Mouse (Mus musculus): Measurements from ENCODE around the gene Spag16. TPM values are rescaled to one million over a fixed set of nuclear protein-coding genes. Genes with fewer than 3 reads are reported as not detected.

Gene Spag16
- polyA plus RNA-seq, 1 experiment from 2014 or later: 2.2 TPM

DNA sequence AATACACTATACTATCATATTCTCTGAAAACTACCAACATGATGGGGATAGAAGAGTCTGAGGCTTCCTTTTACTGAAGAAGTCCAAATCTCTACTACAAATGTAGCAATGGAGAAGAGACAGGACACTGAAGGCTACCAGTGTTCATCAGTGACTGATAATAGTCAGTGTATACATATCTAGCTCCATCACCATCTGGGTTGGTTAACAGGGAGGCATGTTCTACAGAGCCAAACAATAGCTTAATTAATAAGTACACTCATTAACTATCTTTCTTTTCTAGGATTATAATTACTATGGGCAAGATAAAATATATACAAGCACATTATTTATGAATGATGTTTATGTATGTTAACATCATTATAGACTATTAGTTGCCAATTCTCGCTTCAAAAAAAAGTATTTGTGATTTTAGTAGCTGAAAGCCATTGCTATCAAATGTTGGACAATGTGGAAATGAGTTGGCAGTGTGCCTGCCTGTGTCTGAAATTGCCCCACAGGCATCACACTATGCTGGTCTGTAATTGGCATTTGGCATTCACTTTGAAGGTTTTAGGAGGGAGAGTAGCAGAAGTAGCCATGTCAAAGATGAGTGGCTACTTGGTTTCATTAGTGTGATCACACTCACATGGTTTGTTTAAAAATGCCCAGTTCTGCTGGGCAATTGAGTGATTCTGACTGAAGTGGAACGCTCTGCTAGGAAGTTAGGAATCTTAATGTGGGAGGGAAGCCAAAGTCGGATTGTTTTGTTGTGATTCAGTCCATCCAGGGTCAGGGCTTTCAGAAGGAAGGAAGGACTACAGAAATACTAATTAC is 338.8 kb downstream of the Spag16 start:
- ATAC-seq (ENCODE audit: low FRiP score, low TSS enrichment): no peak
- peak; percentile 51 for DNase-seq
- no peak overlapping the region for H3K4me3 ChIP-seq (replicated peaks; ENCODE audit: low read depth, low read length)
- H3K4me2 ChIP-seq (ENCODE audit: low read length): no peak overlapping the region
- H3K4me1 ChIP-seq (ENCODE audit: control insufficient read depth, insufficient read depth, low read length): no peaks in the 10 kb centered on the region
- H3K36me3 ChIP-seq (ENCODE audit: control insufficient read depth, insufficient read depth, low read length): no peaks in the 10 kb centered on the region
- no peak overlapping the region for H3K27ac ChIP-seq (replicated peaks; ENCODE audit: low read depth, low read length)
- no peaks in the 10 kb centered on the region for H3K9me3 ChIP-seq (ENCODE audit: control insufficient read depth, low read length)
- WGBS: 64% methylated on average over 3 of the region's 3 CpGs
- no peaks in the 10 kb centered on the region for H3K27me3 ChIP-seq (ENCODE audit: control insufficient read depth, insufficient read depth, low read length)
- H3K9ac ChIP-seq (replicated peaks; ENCODE audit: low read length): no peak overlapping the region

DNA sequence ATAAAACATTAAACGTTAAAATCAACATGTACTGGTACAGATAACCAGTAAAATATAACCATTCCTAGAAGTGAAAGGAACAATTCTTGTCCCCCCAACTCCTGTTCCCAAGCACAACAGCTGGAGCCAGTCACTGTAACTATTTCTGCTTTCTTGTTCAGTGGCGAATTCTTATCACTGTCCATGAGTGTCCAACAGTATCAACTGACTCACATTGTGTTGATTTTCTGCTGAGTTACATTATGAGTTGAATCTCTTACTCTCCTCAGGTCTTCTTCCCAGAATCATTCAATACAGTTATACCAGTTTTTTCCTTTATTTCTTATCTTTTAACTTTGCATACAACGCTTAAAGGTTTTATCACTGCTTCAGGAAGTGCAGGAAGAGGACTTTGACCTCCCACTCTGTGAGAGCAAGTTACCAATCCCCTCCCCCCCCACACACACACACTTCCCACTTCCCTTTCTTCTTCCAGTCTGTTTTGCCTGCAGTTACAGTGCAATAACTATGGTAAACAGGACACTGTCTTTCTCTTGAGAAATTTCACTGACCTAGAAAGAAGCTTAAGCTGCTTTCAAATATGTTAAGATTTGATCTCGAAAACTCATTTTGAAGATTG is 353.5 kb downstream of the Spag16 start:
- 91% methylated on average over 4 of the region's 4 CpGs for WGBS
- Histone ChIP-seq H3K4me2 (ENCODE audit: low read length) (no peak overlapping the region), H3K4me3 (replicated peaks; ENCODE audit: low read depth, low read length) (no peak overlapping the region), H3K9me3 (ENCODE audit: control insufficient read depth, low read length) (no peaks in the 10 kb centered on the region), H3K4me1 (ENCODE audit: control insufficient read depth, insufficient read depth, low read length) (no peaks in the 10 kb centered on the region), H3K27ac (replicated peaks; ENCODE audit: low read depth, low read length) (no peak overlapping the region), H3K9ac (replicated peaks; ENCODE audit: low read length) (no peak overlapping the region), H3K36me3 (ENCODE audit: control insufficient read depth, insufficient read depth, low read length) (no peaks in the 10 kb centered on the region), H3K27me3 (ENCODE audit: control insufficient read depth, insufficient read depth, low read length) (no peaks in the 10 kb centered on the region)
- DNase-seq (no peak), ATAC-seq (ENCODE audit: low FRiP score, low TSS enrichment) (no peak)

- H3K27ac ChIP-seq (replicated peaks; ENCODE audit: low read depth, low read length): no peak overlapping the region
- DNase-seq (peak; percentile 12), ATAC-seq (ENCODE audit: low FRiP score, low TSS enrichment) (no peak)
- H3K4me2 ChIP-seq (ENCODE audit: low read length): no peak overlapping the region
- no peaks in the 10 kb centered on the region for H3K9me3 ChIP-seq (ENCODE audit: control insufficient read depth, low read length)
- no peak overlapping the region for H3K4me3 ChIP-seq (replicated peaks; ENCODE audit: low read depth, low read length)
- H3K4me1 ChIP-seq (ENCODE audit: control insufficient read depth, insufficient read depth, low read length): 0 out of 2 replicates have a peak, but pooled peaks cover 2% of the 10 kb centered on the region
- H3K9ac ChIP-seq (replicated peaks; ENCODE audit: low read length): no peak overlapping the region
- 55% methylated on average over 9 of the region's 9 CpGs for WGBS
- no peaks in the 10 kb centered on the region for H3K27me3 ChIP-seq (ENCODE audit: control insufficient read depth, insufficient read depth, low read length)
- no peaks in the 10 kb centered on the region for H3K36me3 ChIP-seq (ENCODE audit: control insufficient read depth, insufficient read depth, low read length)
These were observed 438.0 kb downstream of the Spag16 start for GRCm38 (mm10) chr1:70264815-70265214.

- no peaks in the 10 kb centered on the region for H3K27me3 ChIP-seq (ENCODE audit: control insufficient read depth, insufficient read depth, low read length)
- ATAC-seq (ENCODE audit: low FRiP score, low TSS enrichment) (no peak), DNase-seq (peak; percentile 39)
- no peaks in the 10 kb centered on the region for H3K36me3 ChIP-seq (ENCODE audit: control insufficient read depth, insufficient read depth, low read length)
- no peak overlapping the region for H3K9ac ChIP-seq (replicated peaks; ENCODE audit: low read length)
- no peak overlapping the region for H3K27ac ChIP-seq (replicated peaks; ENCODE audit: low read depth, low read length)
- H3K4me1 ChIP-seq (ENCODE audit: control insufficient read depth, insufficient read depth, low read length): 0 out of 2 replicates have a peak, but pooled peaks cover 2% of the 10 kb centered on the region
- no peak overlapping the region for H3K4me3 ChIP-seq (replicated peaks; ENCODE audit: low read depth, low read length)
- 64% methylated on average over 5 of the region's 5 CpGs for WGBS
- H3K9me3 ChIP-seq (ENCODE audit: control insufficient read depth, low read length): no peaks in the 10 kb centered on the region
- no peak overlapping the region for H3K4me2 ChIP-seq (ENCODE audit: low read length)
These were observed 439.2 kb downstream of the Spag16 start for GRCm38 (mm10) chr1:70265920-70266505.

DNA sequence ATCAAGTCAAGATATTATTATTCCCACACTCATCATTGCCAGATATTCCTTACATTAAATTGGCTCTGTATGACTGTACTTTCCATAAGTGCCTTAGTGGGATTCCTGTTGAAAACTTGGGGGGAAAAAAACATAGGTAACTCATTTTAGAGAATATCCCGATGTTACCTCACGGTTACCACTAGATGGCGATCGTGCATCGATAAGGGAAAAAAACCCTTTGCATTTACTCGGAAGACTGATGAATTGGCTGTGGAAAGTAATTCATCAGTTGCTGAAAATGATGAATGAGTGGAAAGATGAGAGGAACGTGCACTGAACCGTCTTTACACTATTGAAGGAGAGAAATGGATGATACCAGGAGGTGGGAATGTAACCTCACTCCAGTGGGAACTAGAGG is 443.4 kb downstream of the Spag16 start:
- H3K4me2 ChIP-seq (ENCODE audit: low read length): no peak overlapping the region
- 21% methylated on average over 8 of the region's 8 CpGs for WGBS
- ATAC-seq (ENCODE audit: low FRiP score, low TSS enrichment) (no peak), DNase-seq (peak; percentile 57)
- no peaks in the 10 kb centered on the region for H3K27me3 ChIP-seq (ENCODE audit: control insufficient read depth, insufficient read depth, low read length)
- no peak overlapping the region for H3K27ac ChIP-seq (replicated peaks; ENCODE audit: low read depth, low read length)
- H3K4me1 ChIP-seq (ENCODE audit: control insufficient read depth, insufficient read depth, low read length): 0 out of 2 replicates have a peak, but pooled peaks cover 2% of the 10 kb centered on the region
- no peak overlapping the region for H3K4me3 ChIP-seq (replicated peaks; ENCODE audit: low read depth, low read length)
- H3K9me3 ChIP-seq (ENCODE audit: control insufficient read depth, low read length): no peaks in the 10 kb centered on the region
- no peak overlapping the region for H3K9ac ChIP-seq (replicated peaks; ENCODE audit: low read length)
- H3K36me3 ChIP-seq (ENCODE audit: control insufficient read depth, insufficient read depth, low read length): no peaks in the 10 kb centered on the region

DNA sequence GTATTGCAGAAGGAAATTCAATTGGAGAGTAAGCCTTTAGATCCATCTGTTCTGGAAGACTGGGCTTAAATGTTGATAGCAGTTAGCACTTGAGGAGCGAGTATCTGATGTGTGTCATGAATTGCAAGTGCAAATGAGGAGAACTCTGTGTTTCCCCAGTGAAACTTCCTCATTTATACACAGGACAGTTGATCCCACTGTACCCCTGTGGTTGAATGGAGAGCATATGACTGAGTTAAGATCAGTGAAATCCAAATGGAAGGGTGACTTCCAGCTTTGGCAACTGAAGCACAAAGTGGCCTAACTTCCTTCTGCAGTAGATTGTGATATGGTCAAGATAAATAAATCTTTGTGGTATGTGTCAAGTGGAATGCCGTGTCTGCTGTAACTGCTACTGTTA is 446.0 kb downstream of the Spag16 start:
- DNase-seq: no peak
- H3K4me2 ChIP-seq (ENCODE audit: low read length): no peak overlapping the region
- no peak overlapping the region for H3K4me3 ChIP-seq (replicated peaks; ENCODE audit: low read depth, low read length)
- 88% methylated on average over 2 of the region's 2 CpGs for WGBS
- H3K9ac ChIP-seq (replicated peaks; ENCODE audit: low read length): no peak overlapping the region
- no peaks in the 10 kb centered on the region for H3K27me3 ChIP-seq (ENCODE audit: control insufficient read depth, insufficient read depth, low read length)
- no peak overlapping the region for H3K27ac ChIP-seq (replicated peaks; ENCODE audit: low read depth, low read length)
- H3K4me1 ChIP-seq (ENCODE audit: control insufficient read depth, insufficient read depth, low read length): no peaks in the 10 kb centered on the region
- H3K36me3 ChIP-seq (ENCODE audit: control insufficient read depth, insufficient read depth, low read length): no peaks in the 10 kb centered on the region
- ATAC-seq (ENCODE audit: low FRiP score, low TSS enrichment): no peak
- H3K9me3 ChIP-seq (ENCODE audit: control insufficient read depth, low read length): no peaks in the 10 kb centered on the region

DNA sequence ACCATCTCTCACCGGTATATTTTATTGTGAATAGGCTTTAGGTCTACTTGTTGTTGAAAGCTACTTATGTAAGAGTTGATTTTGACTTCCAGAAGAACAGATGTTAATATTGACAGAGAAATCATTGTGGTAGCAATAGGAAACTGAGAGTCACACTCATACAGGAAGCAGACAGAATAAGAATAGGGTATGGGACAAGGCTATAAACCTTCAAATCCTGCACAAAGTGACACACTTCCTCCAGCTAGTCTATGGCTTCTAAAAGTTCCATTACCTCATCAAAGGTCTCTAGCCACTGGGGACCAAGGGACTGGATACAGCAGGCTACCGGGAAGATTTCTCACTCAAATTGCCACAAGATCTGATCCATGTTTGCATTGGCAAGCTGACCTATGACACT is 452.5 kb downstream of the Spag16 start:
- 82% methylated on average over 2 of the region's 2 CpGs for WGBS
- Histone ChIP-seq H3K27ac (replicated peaks; ENCODE audit: low read depth, low read length) (no peak overlapping the region), H3K4me1 (ENCODE audit: control insufficient read depth, insufficient read depth, low read length) (no peaks in the 10 kb centered on the region), H3K4me3 (replicated peaks; ENCODE audit: low read depth, low read length) (no peak overlapping the region), H3K9ac (replicated peaks; ENCODE audit: low read length) (no peak overlapping the region), H3K9me3 (ENCODE audit: control insufficient read depth, low read length) (no peaks in the 10 kb centered on the region), H3K4me2 (ENCODE audit: low read length) (no peak overlapping the region), H3K36me3 (ENCODE audit: control insufficient read depth, insufficient read depth, low read length) (no peaks in the 10 kb centered on the region), H3K27me3 (ENCODE audit: control insufficient read depth, insufficient read depth, low read length) (no peaks in the 10 kb centered on the region)
- DNase-seq: no peak
- ATAC-seq (ENCODE audit: low FRiP score, low TSS enrichment): no peak

GRCm38 (mm10) chr1:70283388-70283787 is 456.6 kb downstream of the Spag16 start:
- DNase-seq (no peak), ATAC-seq (ENCODE audit: low FRiP score, low TSS enrichment) (no peak)
- Histone ChIP-seq H3K36me3 (ENCODE audit: control insufficient read depth, insufficient read depth, low read length) (no peaks in the 10 kb centered on the region), H3K4me2 (ENCODE audit: low read length) (no peak overlapping the region), H3K4me3 (replicated peaks; ENCODE audit: low read depth, low read length) (no peak overlapping the region), H3K9me3 (ENCODE audit: control insufficient read depth, low read length) (no peaks in the 10 kb centered on the region), H3K27me3 (ENCODE audit: control insufficient read depth, insufficient read depth, low read length) (no peaks in the 10 kb centered on the region), H3K27ac (replicated peaks; ENCODE audit: low read depth, low read length) (no peak overlapping the region), H3K9ac (replicated peaks; ENCODE audit: low read length) (no peak overlapping the region), H3K4me1 (ENCODE audit: control insufficient read depth, insufficient read depth, low read length) (no peaks in the 10 kb centered on the region)
- WGBS: 98% methylated on average over 1 of the region's 1 CpGs

Measured in midbrain, embryonic 14.5 days (tissue).